Mouse (Mus musculus) testis, adult 2 months (tissue): Measurements from ENCODE around the gene Zbtb41.

Experiments used
- CTCF ChIP-seq: fragments of 200-500 bp; IDR thresholded peaks from 2 replicates; pipeline ENCODE4 v1.5.1; 2012; ENCODE audit warnings: low read depth, mild to moderate bottlenecking, inconsistent platforms, low read length, moderate library complexity; ENCODE audit not compliant: control insufficient read depth, insufficient read depth, insufficient replicate concordance
- POLR2A ChIP-seq: fragments of 200-500 bp; IDR thresholded peaks from 2 replicates; pipeline ENCODE4 v1.6.1; 2012; ENCODE audit warnings: low read depth, mild to moderate bottlenecking, inconsistent platforms, low read length, moderate library complexity; ENCODE audit not compliant: control insufficient read depth

DNA sequence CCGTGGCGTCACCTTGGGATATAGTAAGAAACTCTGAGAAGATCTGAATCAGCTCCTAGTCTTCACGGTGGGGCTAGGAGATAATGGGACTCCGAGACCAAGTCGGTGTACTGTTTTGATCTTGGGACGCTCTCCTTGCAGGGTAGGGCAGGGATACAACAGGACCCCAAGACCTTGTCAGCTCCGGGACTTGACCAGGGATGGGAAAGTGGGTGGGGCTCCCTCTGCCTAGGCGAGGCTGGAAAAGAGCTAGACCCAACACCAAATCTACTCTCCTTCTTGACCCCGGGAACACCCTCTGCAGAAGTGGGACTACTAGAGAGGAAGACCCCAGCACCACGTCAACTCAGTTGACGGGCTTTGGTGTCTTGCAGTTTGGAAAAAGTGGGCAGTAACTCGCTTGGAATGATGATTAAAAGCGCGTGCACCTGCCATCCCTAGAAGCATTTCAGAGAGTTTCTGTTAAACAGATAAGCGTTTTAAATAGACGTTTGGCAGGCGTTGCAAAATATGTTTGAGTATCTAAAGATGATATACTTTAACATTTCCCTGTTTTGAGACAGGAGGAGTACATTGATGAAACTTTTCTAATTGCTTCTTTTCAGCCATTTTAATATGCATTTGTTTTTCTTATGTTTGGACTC lies 33.3 kb downstream of the Zbtb41 start:
- TF ChIP-seq CTCF (no peak), POLR2A (no peak)
